Mouse (Mus musculus) inflammation-experienced regulatory T-cells, adult 6 months (primary cell): ENCODE measurements around the gene Lrrc20. TPM values are rescaled to one million over a fixed set of nuclear protein-coding genes. Genes with fewer than 3 reads are reported as not detected.

Experiments used
- polyA plus RNA-seq, 3 experiments: library from polyadenylated mRNA; unstranded; fragments of 100-300 nt; shearing (Covaris generic); gene quantifications; one replicate each; pipeline ENCODE4 v1.2.1; 2017

Lrrc20 gene
- polyA plus RNA-seq, 3 experiments from 2014 or later, result 5.4 to 6.0 (median 5.8) TPM

Other genes with a start within 250 kb of the Lrrc20 start
- gene Adamts14, start 202.4 kb upstream of the Lrrc20 start, polyA plus RNA-seq, result not detected
- 10 to 100 TPM in 1 of 3 experiments, 1 to 10 TPM in 2; 5.3 to 31.6 (median 6.0) TPM for gene Prf1, start 178.0 kb upstream of the Lrrc20 start, polyA plus RNA-seq
- gene Pald1, start 92.3 kb upstream of the Lrrc20 start, polyA plus RNA-seq, result 1 to 10 TPM in 1 of 3 experiments, not detected in 2; 1.0 TPM
- under 1 TPM in 2 of 3 experiments, not detected in 1; 0.21 to 0.45 TPM for gene Nodal, start 57.8 kb upstream of the Lrrc20 start, polyA plus RNA-seq
- 10 to 100 TPM; 19.5 to 27.5 (median 24.2) TPM for gene Eif4ebp2, start 23.1 kb upstream of the Lrrc20 start, polyA plus RNA-seq
- not detected for gene Npffr1, start 119.7 kb downstream of the Lrrc20 start, polyA plus RNA-seq
- gene Ppa1, start 172.8 kb downstream of the Lrrc20 start, polyA plus RNA-seq, result 10 to 100 TPM; 67.4 to 78.8 (median 68.4) TPM
- 100 to 1,000 TPM in 1 of 3 experiments, 10 to 100 TPM in 2; 74.7 to 118 (median 98.1) TPM for gene Sar1a, start 204.5 kb downstream of the Lrrc20 start, polyA plus RNA-seq
- 1 to 10 TPM; 1.5 to 4.1 (median 3.5) TPM for gene Tysnd1, start 219.7 kb downstream of the Lrrc20 start, polyA plus RNA-seq
- 1 to 10 TPM; 2.7 to 4.1 (median 3.5) TPM for gene Aifm2, start 239.5 kb downstream of the Lrrc20 start, polyA plus RNA-seq